Mouse (Mus musculus) olfactory bulb, adult 2 months (tissue): Measurements from ENCODE around the gene Sorcs3. TPM values are rescaled to one million over a fixed set of nuclear protein-coding genes. Genes with fewer than 3 reads are reported as not detected.

Experiments
- H3K27ac ChIP-seq: fragments of 200-500 bp; 2 replicates; pipeline ENCODE4 v1.5.1; 2012; ENCODE audit warnings: low read depth, low read length; ENCODE audit not compliant: insufficient read depth
- H3K4me1 ChIP-seq: fragments of 200-500 bp; 2 replicates; pipeline ENCODE4 v1.6.1; 2012; ENCODE audit warnings: low read length; ENCODE audit not compliant: control insufficient read depth, insufficient read depth
- H3K4me3 ChIP-seq: fragments of 200-500 bp; 2 replicates; pipeline ENCODE4 v1.5.1; 2012; ENCODE audit warnings: mild to moderate bottlenecking, low read depth, low read length, moderate library complexity; ENCODE audit not compliant: insufficient read depth
- CTCF ChIP-seq: fragments of 200-500 bp; IDR thresholded peaks from 2 replicates; pipeline ENCODE4 v1.5.1; 2012; ENCODE audit warnings: low read depth, mild to moderate bottlenecking, low read length, moderate library complexity; ENCODE audit not compliant: insufficient read depth
- POLR2A ChIP-seq: fragments of 200-500 bp; IDR thresholded peaks from 2 replicates; pipeline ENCODE4 v1.6.1; 2012; ENCODE audit warnings: mild to moderate bottlenecking, low read depth, low read length, moderate library complexity; ENCODE audit not compliant: insufficient read depth
- WGBS: fragments of 180-500 bp; shearing (Covaris S2); methylation state at CpG from one replicate; pipeline ENCODE4 v1.1.7; 2018; 5-methylcytosine and 5-hydroxymethylcytosine counted together
- polyA plus RNA-seq: library from polyadenylated mRNA; stranded (reverse); fragments of >200 nt; gene quantifications from 2 replicates; pipeline ENCODE4 v1.2.4, GENCODE M21; 2012; ENCODE audit warnings: low replicate concordance; ENCODE audit not compliant: missing spikeins, insufficient read depth, insufficient read length

The Sorcs3 gene
- polyA plus RNA-seq, 1 experiment = not detected

GRCm38 (mm10) chr19:48503896-48504620, 298.2 kb downstream of the Sorcs3 start:
- Histone ChIP-seq H3K27ac (no peak overlapping the region), H3K4me1 (no peaks in the 10 kb centered on the region), H3K4me3 (no peak overlapping the region)
- no peak for TF ChIP-seq CTCF
- TF ChIP-seq POLR2A = no peak
- 74% methylated on average over 2 of the region's 2 CpGs for WGBS

DNA sequence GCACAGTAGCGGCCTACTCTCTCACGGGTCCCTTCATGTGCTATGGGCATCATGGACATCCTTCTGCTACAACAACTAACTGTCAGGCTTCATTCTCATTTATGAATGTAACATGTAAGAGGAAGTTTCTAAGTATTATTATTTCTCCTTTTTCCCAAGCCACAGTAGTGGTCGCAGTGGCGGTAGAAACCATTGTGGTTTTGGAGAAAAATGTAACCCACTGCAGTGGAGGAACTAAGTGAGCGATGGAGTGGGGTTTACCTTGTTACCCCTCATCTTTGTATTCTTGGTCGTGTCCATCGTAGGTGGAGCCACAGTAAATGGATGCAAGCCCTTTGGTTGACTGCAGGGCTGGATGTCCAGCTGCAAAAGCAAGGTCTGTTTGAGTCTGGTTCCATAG, 318.0 kb downstream of the Sorcs3 start:
- Histone ChIP-seq H3K27ac (no peak overlapping the region), H3K4me1 (no peaks in the 10 kb centered on the region), H3K4me3 (no peak overlapping the region)
- TF ChIP-seq CTCF (no peak), POLR2A (no peak)
- 94% methylated on average over 7 of the region's 7 CpGs for WGBS

DNA sequence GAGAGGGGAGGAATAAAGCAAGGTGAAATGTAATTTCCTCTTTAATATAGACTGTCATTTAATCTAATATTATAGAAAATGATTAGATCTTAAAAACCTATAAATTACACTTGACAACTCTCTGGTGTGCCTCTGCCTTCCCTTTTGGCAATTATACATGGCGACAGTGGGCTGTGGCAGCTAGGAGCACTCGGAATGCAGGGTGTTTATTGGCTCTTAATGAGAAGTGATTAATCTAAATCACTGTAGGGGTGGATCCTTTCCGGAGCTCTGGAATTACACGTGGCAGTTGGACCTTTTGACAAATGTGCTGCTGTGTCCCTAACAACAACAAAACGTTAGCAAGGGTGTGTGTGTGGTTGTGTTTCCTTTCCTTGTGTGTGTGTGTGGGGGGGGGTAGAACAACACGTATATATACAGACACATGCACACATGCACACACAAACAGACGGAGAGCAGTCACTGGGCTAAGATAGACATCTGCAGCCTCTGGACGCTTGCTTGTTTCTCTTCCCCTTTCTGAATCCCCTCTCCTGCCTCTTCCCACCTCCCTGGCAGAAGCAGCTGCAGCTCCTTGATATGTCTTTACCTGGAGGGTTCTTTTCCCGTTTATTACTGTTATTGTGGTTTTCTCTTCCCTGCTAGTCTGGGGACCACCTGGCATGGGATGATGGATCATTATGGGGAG, 318.8 kb downstream of the Sorcs3 start:
- 54% methylated on average over 9 of the region's 9 CpGs for WGBS
- no peak overlapping the region for H3K4me3 ChIP-seq
- no peak overlapping the region for H3K27ac ChIP-seq
- TF ChIP-seq CTCF (no peak), POLR2A (no peak)
- no peaks in the 10 kb centered on the region for H3K4me1 ChIP-seq

DNA sequence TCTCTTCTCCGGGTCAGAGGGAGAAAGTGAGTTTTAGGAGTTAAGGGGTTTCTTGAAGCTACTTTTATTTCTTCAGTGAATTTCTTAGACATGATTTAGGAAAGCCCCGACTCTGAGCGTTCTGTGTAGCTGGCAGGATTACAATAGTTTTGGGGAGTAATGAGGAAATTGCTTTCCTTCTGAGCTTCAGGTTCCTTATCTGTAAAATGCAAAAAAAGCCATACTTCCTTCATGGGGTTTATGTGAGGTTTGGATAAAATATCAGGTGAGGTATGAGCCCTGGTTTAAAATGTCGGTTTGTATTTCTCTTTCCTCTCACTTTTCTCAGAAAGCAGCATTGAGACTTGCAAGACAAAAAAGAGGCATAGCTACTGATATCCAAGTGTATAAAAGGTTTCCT, 327.8 kb downstream of the Sorcs3 start:
- TF ChIP-seq POLR2A = no peak
- TF ChIP-seq CTCF = no peak
- 79% methylated on average over 4 of the region's 4 CpGs for WGBS
- Histone ChIP-seq H3K4me3 (no peak overlapping the region), H3K4me1 (no peaks in the 10 kb centered on the region), H3K27ac (no peak overlapping the region)

- no peak overlapping the region for H3K4me3 ChIP-seq
- TF ChIP-seq CTCF = no peak
- TF ChIP-seq POLR2A = no peak
- H3K27ac ChIP-seq = no peak overlapping the region
- H3K4me1 ChIP-seq = no peaks in the 10 kb centered on the region
These were observed 338.5 kb downstream of the Sorcs3 start for GRCm38 (mm10) chr19:48544294-48544693.

DNA sequence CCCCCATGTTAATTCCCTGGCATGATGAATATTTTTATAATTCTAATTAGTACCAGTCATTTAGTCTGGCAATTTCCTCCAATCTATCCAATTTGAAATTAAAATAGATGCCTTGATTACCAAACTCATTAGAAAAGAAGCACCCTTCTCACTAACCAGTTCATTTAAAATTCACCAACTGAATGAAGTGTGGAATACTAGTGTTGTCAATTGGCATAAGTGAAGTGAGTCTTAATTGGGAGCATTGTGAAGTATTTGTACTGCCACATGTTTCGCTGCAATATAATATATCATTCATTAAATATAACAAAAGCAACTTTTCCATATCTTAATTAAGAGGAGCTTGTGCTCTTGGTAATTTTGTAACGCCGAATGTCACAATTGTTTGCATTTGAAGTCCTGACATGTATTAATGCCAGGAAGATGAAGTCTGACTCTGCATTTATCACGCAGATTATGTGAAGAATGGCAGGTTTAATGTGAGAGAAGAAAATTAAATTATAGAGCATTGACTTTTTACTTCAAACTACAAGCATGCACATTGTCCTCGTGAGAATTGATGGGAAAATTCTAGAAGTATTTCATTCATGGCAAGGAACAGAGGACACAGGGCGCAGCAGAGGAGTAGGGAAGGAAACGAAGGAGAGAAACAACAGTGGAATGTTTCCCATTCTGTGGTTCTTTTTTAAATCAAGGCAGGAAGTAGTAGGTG, 339.8 kb downstream of the Sorcs3 start:
- 74% methylated on average over 7 of the region's 7 CpGs for WGBS
- H3K4me1 ChIP-seq = no peaks in the 10 kb centered on the region
- H3K27ac ChIP-seq = no peak overlapping the region

GRCm38 (mm10) chr19:48546133-48546448, 340.3 kb downstream of the Sorcs3 start:
- H3K27ac ChIP-seq = no peak overlapping the region
- no peak overlapping the region for H3K4me3 ChIP-seq
- 74% methylated on average over 2 of the region's 2 CpGs for WGBS
- H3K4me1 ChIP-seq = no peaks in the 10 kb centered on the region
- no peak for TF ChIP-seq CTCF
- no peak for TF ChIP-seq POLR2A

More for the DNA sequence above, 339.8 kb downstream of the Sorcs3 start:
- H3K4me3 ChIP-seq = no peak overlapping the region
- TF ChIP-seq POLR2A (no peak), CTCF (no peak)

DNA sequence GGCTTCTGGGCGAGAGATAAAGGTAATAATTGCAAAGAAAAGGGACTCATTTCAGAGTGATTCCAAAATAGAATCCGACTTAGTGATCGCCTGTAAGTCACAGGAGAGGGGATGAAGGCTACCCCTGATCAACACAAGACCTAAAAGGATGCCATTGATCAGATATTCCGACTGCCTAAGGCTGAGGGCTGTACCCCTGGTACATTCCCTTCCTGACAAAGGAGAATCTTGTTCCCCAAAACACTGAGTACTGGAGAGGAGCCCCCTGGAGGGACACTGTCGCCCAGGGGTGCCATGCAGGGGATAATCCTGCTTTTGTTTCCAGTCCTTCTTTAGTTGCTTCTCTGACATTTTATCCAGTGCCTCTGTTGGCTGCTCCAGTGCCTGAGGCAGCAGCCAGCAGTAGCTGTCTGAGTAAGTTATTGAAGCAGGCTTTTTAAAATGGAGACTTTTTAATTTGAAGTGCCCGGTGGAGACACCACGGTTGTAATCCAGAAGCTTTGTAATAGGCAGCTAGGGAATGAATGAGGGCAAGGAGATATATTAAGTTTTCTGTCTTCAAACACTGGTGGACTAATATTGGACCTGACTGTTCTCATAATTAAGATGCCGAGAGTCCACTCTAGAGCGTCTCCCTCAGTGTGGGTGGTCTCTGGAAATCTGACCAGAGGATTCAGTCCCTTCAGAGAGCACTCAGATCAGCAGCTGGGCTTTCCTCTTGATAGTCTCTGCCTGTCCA, 342.5 kb downstream of the Sorcs3 start:
- TF ChIP-seq CTCF = no peak
- TF ChIP-seq POLR2A = no peak
- Histone ChIP-seq H3K27ac (no peak overlapping the region), H3K4me3 (no peak overlapping the region), H3K4me1 (no peaks in the 10 kb centered on the region)
- 57% methylated on average over 9 of the region's 9 CpGs for whole genome bisulfite sequencing
